14 mouse cellular contexts compared by ENCODE assay signal in genomic region chr9:101908849-101909248, GRCm38 (mm10). TPM values are rescaled to one million over a fixed set of nuclear protein-coding genes. Genes with fewer than 3 reads are reported as not detected.
DNase-seq lines count a peak whose midpoint lies in the region; ATAC-seq and TF ChIP-seq lines count a peak whose summit lies in the region.
"Had no signal": no experiment of that assay in that cellular context is flagged by ENCODE, and none has a peak within 500 bp of the region (broad histone marks: within the 10 kb centered on the region; RNA-seq: fewer than 3 reads in every experiment).

No protein-coding gene starts in this region.

- H3K9ac ChIP-seq in forebrain, postnatal 0 days, result 0 out of 2 replicates have a peak overlapping the region, but pooled peaks have one; percentile 22
- no peak overlapping the region for H3K9ac ChIP-seq in midbrain, embryonic 12.5 days (replicated peaks)
- H3K9ac ChIP-seq: kidney, embryonic 15.5 days; limb, embryonic 12.5 days; lung, embryonic 15.5 days had no signal

- H3K4me2 ChIP-seq in forebrain, postnatal 0 days (ENCODE audit: low read depth), result peak overlapping the region; percentile 13
- H3K4me2 ChIP-seq in midbrain, embryonic 12.5 days (replicated peaks), result 0 out of 2 replicates have a peak overlapping the region, but pooled peaks have one; percentile 4
- H3K4me2 ChIP-seq: kidney, embryonic 15.5 days; limb, embryonic 12.5 days; lung, embryonic 15.5 days had no signal

- H3K27ac ChIP-seq in forebrain, postnatal 0 days (ENCODE audit: low read depth, low read length), result peak overlapping the region; percentile 9; the same call in 1 of the 2 replicates
- H3K27ac ChIP-seq in midbrain, embryonic 12.5 days (replicated peaks), result peak overlapping the region; percentile 52
- H3K27ac ChIP-seq: heart, adult 2 months; kidney, embryonic 15.5 days; limb, embryonic 12.5 days; lung, embryonic 15.5 days had no signal

- intact Hi-C loops in heart, postnatal 10 days (cut with DNase I), result no loop called here

- H3K36me3 ChIP-seq in forebrain, postnatal 0 days (ENCODE audit: insufficient read depth), result no peaks in the 10 kb centered on the region
- no peaks in the 10 kb centered on the region for H3K36me3 ChIP-seq in midbrain, embryonic 12.5 days
- H3K36me3 ChIP-seq: kidney, embryonic 15.5 days; limb, embryonic 12.5 days; lung, embryonic 15.5 days had no signal

- no peak overlapping the region for H3K4me3 ChIP-seq in forebrain, postnatal 0 days (ENCODE audit: low read depth, low read length)
- no peak overlapping the region for H3K4me3 ChIP-seq in midbrain, embryonic 12.5 days
- H3K4me3 ChIP-seq: heart, adult 2 months; kidney, embryonic 15.5 days; limb, embryonic 12.5 days; lung, embryonic 15.5 days had no signal

- peak; percentile 84 for ATAC-seq in forebrain, postnatal 0 days
- ATAC-seq in midbrain, embryonic 12.5 days (ENCODE audit: low FRiP score, low read depth), result peak; percentile 93

- no peaks in the 10 kb centered on the region for H3K27me3 ChIP-seq in forebrain, postnatal 0 days (ENCODE audit: insufficient read depth, low read length)
- H3K27me3 ChIP-seq in midbrain, embryonic 12.5 days, result no peaks in the 10 kb centered on the region
- H3K27me3 ChIP-seq: kidney, embryonic 15.5 days; limb, embryonic 12.5 days; lung, embryonic 15.5 days had no signal

- peak; percentile 25 for DNase-seq in right cerebral cortex, postnatal 4 days
- no peak for DNase-seq in right cerebral cortex, postnatal 14 days
- DNase-seq in forebrain, postnatal 0 days, result peak; percentile 67
- no peak for DNase-seq in adrenal gland, adult 18-20 months (ENCODE audit: low spot score in 2 of 2)
- DNase-seq in urinary bladder, postnatal 36 days (ENCODE audit: low spot score in 2 of 2), result no peak
- no peak for DNase-seq in ovary, adult 18-20 months (ENCODE audit: low spot score)
- DNase-seq in heart, postnatal 10 days, result no peak
- DNase-seq: heart, adult 2 months; layer of hippocampus, adult 9-11 months; thymus, postnatal 14 days had no signal

- WGBS in forebrain, postnatal 0 days, result 16% methylated on average over 5 of the region's 5 CpGs
- 11% methylated on average over 5 of the region's 5 CpGs for WGBS in midbrain, embryonic 12.5 days

- TF ChIP-seq CTCF in forebrain, postnatal 0 days (IDR thresholded peaks at IDR 0.05; ENCODE audit: low read depth), result no peak

- peaks cover 12% of the 10 kb centered on the region for H3K4me1 ChIP-seq in forebrain, postnatal 0 days (ENCODE audit: insufficient read depth)
- H3K4me1 ChIP-seq in midbrain, embryonic 12.5 days, result peaks cover 27% of the 10 kb centered on the region
- H3K4me1 ChIP-seq: kidney, embryonic 15.5 days; lung, embryonic 15.5 days had no signal

- H3K9me3 ChIP-seq in forebrain, postnatal 0 days (ENCODE audit: low read length), result no peaks in the 10 kb centered on the region
- no peaks in the 10 kb centered on the region for H3K9me3 ChIP-seq in midbrain, embryonic 12.5 days
- H3K9me3 ChIP-seq: kidney, embryonic 15.5 days; limb, embryonic 12.5 days; lung, embryonic 15.5 days had no signal

RNA-seq across cellular contexts. Expression of gene 9630041A04Rik, which starts 47.2 kb away (rescaled TPM):
- total RNA-seq in forebrain, postnatal 0 days (2014; rRNA removed), result not detected in 2 replicates
- 0.29 TPM in 1 of 2 replicates, not detected in the other for polyA plus RNA-seq in forebrain, postnatal 0 days (2015; fragmentation: Nextera tagmentation; extraction: Ambion mirVana)
- polyA plus RNA-seq in midbrain, embryonic 12.5 days (2016; fragmentation: Nextera tagmentation; extraction: Ambion mirVana), result 0.31 and 0.33 TPM in 2 replicates
- not detected for total RNA-seq in adrenal gland, adult 18-20 months (2021)
- total RNA-seq in heart, postnatal 10 days (2021), result not detected
- total RNA-seq: heart, adult 2 months had no signal
- polyA plus RNA-seq: heart, adult 2 months; kidney, embryonic 15.5 days; limb, embryonic 12.5 days; lung, embryonic 15.5 days had no signal

Comparison
In these comparisons a context has a peak if more than half of its experiments do, and no peak if none do; other contexts are left out.
1. DNase-seq: peak in right cerebral cortex, postnatal 4 days (single experiment) and forebrain, postnatal 0 days (single experiment); none in right cerebral cortex, postnatal 14 days (single experiment), adrenal gland, adult 18-20 months (0 of 2), urinary bladder, postnatal 36 days (0 of 2), ovary, adult 18-20 months (single experiment) and heart, postnatal 10 days (0 of 2).